Mouse (Mus musculus): Measurements from ENCODE around the gene Ppp1r9a.

DNA sequence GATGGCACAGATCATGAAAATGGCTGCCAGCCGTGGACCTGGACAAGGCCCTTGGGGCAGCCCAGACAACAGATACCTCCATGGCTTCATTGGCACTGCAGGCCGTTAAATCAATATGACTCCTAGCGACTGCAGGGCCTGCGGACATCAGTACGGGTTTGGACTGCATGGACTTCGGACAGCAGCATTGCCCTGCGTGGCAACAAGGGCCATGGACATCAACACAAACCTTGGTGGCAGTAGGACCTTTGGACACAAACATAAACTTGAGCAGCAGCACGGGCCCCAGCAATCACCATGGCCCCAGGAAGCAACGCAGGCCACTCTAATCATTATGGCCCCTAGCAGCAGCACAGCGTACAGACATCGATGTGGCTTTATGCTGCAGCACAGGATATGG, 45.8 kb upstream of the Ppp1r9a start:
- TF ChIP-seq CTCF (IDR thresholded peaks at IDR 0.05; ENCODE audit: low read depth, low read length) = no peak
- no peak for TF ChIP-seq POLR2A (IDR thresholded peaks at IDR 0.05; ENCODE audit: insufficient read depth, low read length)

All from ES-Bruce4 (cell line).